Mouse (Mus musculus): Measurements from ENCODE around the gene Ntng1.

DNA sequence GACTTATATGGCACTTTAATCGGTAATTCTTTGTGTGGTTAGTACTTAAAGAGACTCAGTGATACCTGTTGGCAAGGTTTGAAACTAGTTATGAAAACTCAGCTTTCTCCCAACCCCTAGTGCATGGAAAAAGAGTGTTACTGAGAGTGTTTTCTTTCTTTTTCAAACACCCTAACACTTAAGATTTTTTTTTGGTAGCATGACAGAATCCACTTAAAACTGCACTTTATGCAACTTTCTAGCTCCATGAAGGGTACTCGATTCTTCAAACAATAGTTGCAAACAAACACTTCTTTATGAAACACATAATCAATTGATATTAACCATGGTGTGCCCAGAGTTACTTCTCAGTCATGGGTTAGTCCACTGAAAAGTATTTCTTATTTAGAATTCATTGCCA is 49.4 kb downstream of the Ntng1 start:
- TF ChIP-seq POLR2A (IDR thresholded peaks at IDR 0.05; ENCODE audit: extremely low read depth, insufficient read depth, low read length) (no peak), CTCF (IDR thresholded peaks at IDR 0.05; ENCODE audit: extremely low read depth, insufficient read depth, low read length) (no peak)

Data from cortical plate, adult 2 months (tissue).